Mouse (Mus musculus) spleen, adult 18-20 months (tissue): ENCODE measurements around the gene Kcnmb4.

ENCODE experiments used
- DNase-seq, 2 experiments: peaks; one replicate each; pipeline ENCODE4 v3.0.0; 2022; ENCODE audit warnings: mixed read lengths in 2 of 2

Kcnmb4 gene

GRCm38 (mm10) chr10:116397573-116397972 lies 76.1 kb downstream of the Kcnmb4 start:
- DNase-seq, result peak in 1 of 2 experiments; percentile 5

GRCm38 (mm10) chr10:116396966-116397365 lies 76.7 kb downstream of the Kcnmb4 start:
- DNase-seq, result no peak

DNA sequence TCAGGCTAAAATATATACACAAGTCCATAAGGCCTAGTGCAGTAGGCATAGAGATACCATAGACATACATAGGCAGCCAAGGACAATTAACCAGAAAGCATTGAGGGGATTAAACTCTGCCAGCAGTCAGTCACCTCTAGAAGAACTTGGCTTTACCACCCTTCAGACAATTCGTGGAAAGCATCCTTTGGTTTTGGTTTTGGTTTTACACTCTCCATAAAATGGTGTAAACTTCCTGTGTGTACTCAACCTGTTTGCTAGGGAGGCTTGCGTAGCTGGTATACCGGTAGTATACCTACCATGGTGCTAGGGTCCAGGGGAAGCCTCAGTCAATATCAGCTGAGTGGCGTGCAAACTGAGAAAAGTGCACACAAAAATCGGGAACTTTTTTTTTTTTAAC lies 77.4 kb downstream of the Kcnmb4 start:
- no peak for DNase-seq

- no peak for DNase-seq
Observed at GRCm38 (mm10) chr10:116394585-116394984, 79.1 kb downstream of the Kcnmb4 start.

- DNase-seq, result no peak
Observed at GRCm38 (mm10) chr10:116393790-116394475, 79.7 kb downstream of the Kcnmb4 start.

DNA sequence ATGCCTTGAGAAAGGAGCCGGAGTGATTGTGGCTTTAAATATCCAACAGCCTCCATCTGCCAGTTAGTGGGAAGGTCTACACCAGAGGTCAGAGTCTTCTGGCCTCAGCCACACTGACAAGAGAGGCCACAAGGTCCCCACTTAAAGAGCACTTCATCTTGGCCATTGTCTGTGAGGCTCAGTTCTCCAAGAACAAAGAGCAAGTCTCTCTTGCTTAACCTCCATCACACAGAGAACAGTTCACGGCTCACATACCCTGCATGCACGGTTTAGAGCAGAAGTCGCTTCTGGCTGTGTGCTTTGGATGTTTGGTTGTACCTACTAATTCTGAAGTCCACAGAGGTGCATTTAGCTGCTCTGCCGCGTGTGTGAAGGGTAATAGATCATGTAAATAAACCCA lies 84.8 kb downstream of the Kcnmb4 start:
- no peak for DNase-seq

GRCm38 (mm10) chr10:116386391-116386885 lies 87.2 kb downstream of the Kcnmb4 start:
- no peak for DNase-seq

- no peak for DNase-seq
Observed at GRCm38 (mm10) chr10:116384401-116384800, 89.3 kb downstream of the Kcnmb4 start.

- DNase-seq, result no peak
Observed at GRCm38 (mm10) chr10:116382826-116383685, 90.6 kb downstream of the Kcnmb4 start.

GRCm38 (mm10) chr10:116376853-116377252 lies 96.8 kb downstream of the Kcnmb4 start:
- DNase-seq, result no peak

- no peak for DNase-seq
Observed at GRCm38 (mm10) chr10:116374111-116374510, 99.6 kb downstream of the Kcnmb4 start.

DNA sequence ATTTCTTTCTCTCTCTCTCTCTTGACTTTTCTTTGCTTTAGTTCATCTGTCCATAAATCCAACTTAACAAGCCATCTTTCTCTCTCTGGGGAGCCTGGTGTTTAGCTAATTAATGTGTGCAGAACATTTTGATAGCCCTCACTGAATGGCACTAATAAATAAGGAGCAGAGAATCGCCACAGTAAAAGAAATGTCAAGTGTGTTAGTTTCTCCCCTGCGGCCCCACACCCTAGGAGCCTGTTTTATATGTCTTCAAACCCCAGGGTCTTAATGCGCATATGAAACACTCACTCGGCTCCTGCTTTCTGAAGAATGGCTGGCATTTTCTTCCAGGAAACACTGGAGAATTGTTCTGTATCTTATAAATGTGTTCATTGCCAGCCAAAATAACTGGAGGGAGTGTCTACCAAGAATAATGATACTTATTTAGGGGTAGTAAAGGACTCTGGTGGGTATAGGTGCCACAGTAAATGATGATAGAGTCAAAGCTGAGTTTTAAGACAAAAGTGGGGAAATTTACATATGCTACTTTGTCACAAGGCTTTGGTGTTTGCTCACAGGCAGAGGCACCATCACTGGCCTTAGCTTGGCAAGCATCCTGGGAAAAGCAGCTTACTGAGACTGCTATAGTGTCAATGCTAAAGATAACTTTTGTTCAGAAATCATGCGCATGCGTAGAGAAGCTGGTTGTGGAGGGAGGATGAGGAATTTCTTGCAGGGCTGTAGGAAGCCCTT lies 102.5 kb downstream of the Kcnmb4 start:
- no peak for DNase-seq
